Mouse (Mus musculus): ENCODE data around the gene Olfr790. TPM values are rescaled to one million over a fixed set of nuclear protein-coding genes. Genes with fewer than 3 reads are reported as not detected.

Olfr790 gene
- not detected for total RNA-seq (2021)

GRCm38 (mm10) chr10:129498192-129498591 lies at the start of gene Olfr790:
Olfr790 (plus strand) TSS chr10:129498492.
- DNase-seq, result no peak
- intact Hi-C loops (cut with DNase I), result no loop called here

GRCm38 (mm10) chr10:129461562-129461961 lies 36.7 kb upstream of the Olfr790 start, which contains the start of gene Olfr787:
Olfr787 (plus strand) TSS chr10:129461862.
- intact Hi-C loops (cut with DNase I), result no loop called here
- DNase-seq, result no peak

- intact Hi-C loops (cut with DNase I), result no loop called here
- no peak for DNase-seq
Observed at GRCm38 (mm10) chr10:129470698-129471097, 27.6 kb upstream of the Olfr790 start, which contains the start of gene Olfr788. Olfr788 (plus strand) TSS chr10:129470998.

GRCm38 (mm10) chr10:129473256-129473655 lies 25.0 kb upstream of the Olfr790 start:
- intact Hi-C loops (cut with DNase I), result no loop called here

GRCm38 (mm10) chr10:129473723-129474122 lies 24.6 kb upstream of the Olfr790 start:
- intact Hi-C loops (cut with DNase I), result no loop called here
- DNase-seq, result no peak

More at GRCm38 (mm10) chr10:129473256-129473655, 25.0 kb upstream of the Olfr790 start:
- DNase-seq, result no peak

- no peak for DNase-seq
- intact Hi-C loops (cut with DNase I), result no loop called here
Observed at GRCm38 (mm10) chr10:129484452-129484851, 13.8 kb upstream of the Olfr790 start, which contains the start of gene Olfr789. Olfr789 (plus strand) TSS chr10:129484752.

- intact Hi-C loops (cut with DNase I), result no loop called here
- DNase-seq, result no peak
Observed at GRCm38 (mm10) chr10:129490101-129490500, 8.2 kb upstream of the Olfr790 start.

GRCm38 (mm10) chr10:129521492-129521891 lies 23.2 kb downstream of the Olfr790 start, which contains the start of gene Olfr791:
Olfr791 (plus strand) TSS chr10:129521792.
- intact Hi-C loops (cut with DNase I), result no loop called here

GRCm38 (mm10) chr10:129538862-129539261 lies 40.6 kb downstream of the Olfr790 start, which contains the start of gene Olfr792:
Olfr792 (plus strand) TSS chr10:129539162.
- no peak for DNase-seq

More at GRCm38 (mm10) chr10:129521492-129521891, 23.2 kb downstream of the Olfr790 start, which contains the start of gene Olfr791:
- DNase-seq, result no peak

GRCm38 (mm10) chr10:129549354-129549753 lies 51.1 kb downstream of the Olfr790 start:
- peak; percentile 6 for DNase-seq
- intact Hi-C loops (cut with DNase I), result no loop called here

More at GRCm38 (mm10) chr10:129538862-129539261, 40.6 kb downstream of the Olfr790 start, which contains the start of gene Olfr792:
- intact Hi-C loops (cut with DNase I), result no loop called here

Other genes with a start within 250 kb of the Olfr790 start
- gene Olfr776, start 239.4 kb upstream of the Olfr790 start, total RNA-seq (2021), result not detected
- not detected for gene Olfr777, start 227.0 kb upstream of the Olfr790 start, total RNA-seq (2021)
- gene Olfr780, start 180.4 kb upstream of the Olfr790 start, total RNA-seq (2021), result not detected
- not detected for gene Olfr781, start 169.6 kb upstream of the Olfr790 start, total RNA-seq (2021)
- not detected for gene Olfr782, start 149.6 kb upstream of the Olfr790 start, total RNA-seq (2021)
- gene Olfr784, start 114.4 kb upstream of the Olfr790 start, total RNA-seq (2021), result under 1 TPM; 0.26 to 0.32 TPM
- not detected for gene Olfr785, start 93.1 kb upstream of the Olfr790 start, total RNA-seq (2021)
- gene Olfr786, start 71.2 kb upstream of the Olfr790 start, total RNA-seq (2021), result not detected
- gene Olfr787, start 36.6 kb upstream of the Olfr790 start, total RNA-seq (2021), result not detected
- gene Olfr788, start 27.5 kb upstream of the Olfr790 start, total RNA-seq (2021), result not detected
- not detected for gene Olfr789, start 13.7 kb upstream of the Olfr790 start, total RNA-seq (2021)
- gene Olfr791, start 23.3 kb downstream of the Olfr790 start, total RNA-seq (2021), result not detected
- not detected for gene Olfr792, start 40.7 kb downstream of the Olfr790 start, total RNA-seq (2021)
- gene Olfr794, start 69.2 kb downstream of the Olfr790 start, total RNA-seq (2021), result not detected
- gene Olfr796, start 114.1 kb downstream of the Olfr790 start, total RNA-seq (2021), result not detected
- gene Olfr798, start 129.4 kb downstream of the Olfr790 start, total RNA-seq (2021), result not detected
- not detected for gene Olfr799, start 139.0 kb downstream of the Olfr790 start, total RNA-seq (2021)
- not detected for gene Olfr800, start 159.2 kb downstream of the Olfr790 start, total RNA-seq (2021)
- gene Olfr801, start 175.4 kb downstream of the Olfr790 start, total RNA-seq (2021), result not detected
- gene Olfr802, start 189.7 kb downstream of the Olfr790 start, total RNA-seq (2021), result not detected
- gene Olfr803, start 195.8 kb downstream of the Olfr790 start, total RNA-seq (2021), result not detected
- gene Olfr804, start 204.7 kb downstream of the Olfr790 start, total RNA-seq (2021), result not detected
- gene Olfr805, start 230.9 kb downstream of the Olfr790 start, total RNA-seq (2021), result not detected
- not detected for gene Olfr806, start 243.4 kb downstream of the Olfr790 start, total RNA-seq (2021)

Data from left cerebral cortex, postnatal 4 days (tissue).